Mouse (Mus musculus): ENCODE results near the gene Tgif2.
"Not testable (repeated sequence)": the region's sequence is repeated elsewhere in the genome, so short reads cannot be mapped to it uniquely, and the experiment has no call there.

Tgif2 gene

GRCm38 (mm10) chr2:156874760-156875510 is 35.1 kb downstream of the Tgif2 start:
- DNase-seq (ENCODE audit: low spot score in 2 of 2) = no peak

- DNase-seq (ENCODE audit: low spot score in 2 of 2) = peak; percentile 68 to 71
Observed at GRCm38 (mm10) chr2:156877726-156878125, 37.9 kb downstream of the Tgif2 start.

GRCm38 (mm10) chr2:156879541-156879940 is 39.7 kb downstream of the Tgif2 start:
- no peak for DNase-seq (ENCODE audit: low spot score in 2 of 2)

- DNase-seq (ENCODE audit: low spot score in 2 of 2) = peak; percentile 88 to 92
Observed at GRCm38 (mm10) chr2:156882431-156883001, 42.7 kb downstream of the Tgif2 start.

GRCm38 (mm10) chr2:156884396-156885211 is 44.8 kb downstream of the Tgif2 start:
- DNase-seq (ENCODE audit: low spot score in 2 of 2) = no peak

- DNase-seq (ENCODE audit: low spot score in 2 of 2) = peak in 1 of 2 experiments; percentile 29
Observed at GRCm38 (mm10) chr2:156885666-156886065, 45.9 kb downstream of the Tgif2 start.

GRCm38 (mm10) chr2:156886084-156886631 is 46.4 kb downstream of the Tgif2 start:
- peak; percentile 36 to 40 for DNase-seq (ENCODE audit: low spot score in 2 of 2)

GRCm38 (mm10) chr2:156887017-156887416 is 47.2 kb downstream of the Tgif2 start, which contains the start of gene Sla2:
Gene Sla2, minus strand, starts transcription at chr2:156887192.
- peak; percentile 87 to 91 for DNase-seq (ENCODE audit: low spot score in 2 of 2)

GRCm38 (mm10) chr2:156888490-156888889 is 48.7 kb downstream of the Tgif2 start:
- no peak for DNase-seq (ENCODE audit: low spot score in 2 of 2)

GRCm38 (mm10) chr2:156892240-156892639 is 52.4 kb downstream of the Tgif2 start:
- no peak for DNase-seq (ENCODE audit: low spot score in 2 of 2)

GRCm38 (mm10) chr2:156892821-156893220 is 53.0 kb downstream of the Tgif2 start:
- no peak for DNase-seq (ENCODE audit: low spot score in 2 of 2)

GRCm38 (mm10) chr2:156894496-156895265 is 54.9 kb downstream of the Tgif2 start:
- DNase-seq (ENCODE audit: low spot score in 2 of 2) = no peak

- DNase-seq (ENCODE audit: low spot score in 2 of 2) = no peak
Observed at GRCm38 (mm10) chr2:156896384-156896914, 56.6 kb downstream of the Tgif2 start.

- no peak for DNase-seq (ENCODE audit: low spot score in 2 of 2)
Observed at GRCm38 (mm10) chr2:156897034-156897433, 57.2 kb downstream of the Tgif2 start.

GRCm38 (mm10) chr2:156898374-156898773 is 58.6 kb downstream of the Tgif2 start:
- no peak for DNase-seq (ENCODE audit: low spot score in 2 of 2)

- no peak for DNase-seq (ENCODE audit: low spot score in 2 of 2)
Observed at GRCm38 (mm10) chr2:156899184-156899583, 59.4 kb downstream of the Tgif2 start.

GRCm38 (mm10) chr2:156901344-156901743 is 61.5 kb downstream of the Tgif2 start:
- DNase-seq (ENCODE audit: low spot score in 2 of 2) = no peak

- DNase-seq (ENCODE audit: low spot score in 2 of 2) = no peak
Observed at GRCm38 (mm10) chr2:156901883-156902282, 62.1 kb downstream of the Tgif2 start.

- DNase-seq (ENCODE audit: low spot score in 2 of 2) = not testable (repeated sequence)
Observed at GRCm38 (mm10) chr2:156902411-156902810, 62.6 kb downstream of the Tgif2 start.

- DNase-seq (ENCODE audit: low spot score in 2 of 2) = no peak
Observed at GRCm38 (mm10) chr2:156903367-156903766, 63.6 kb downstream of the Tgif2 start.

Data from thymus, postnatal 10 days (tissue).